Mouse (Mus musculus) spleen, embryonic (tissue): Measurements from ENCODE around the gene Gm20388.

ENCODE experiments used
- CTCF ChIA-PET: fragments of 350-600 bp; sonication (Branson Sonifier 250); formaldehyde crosslinking; loops from one replicate; lab custom pipeline; 2022; lab: Charles Lee

Gm20388 gene

DNA sequence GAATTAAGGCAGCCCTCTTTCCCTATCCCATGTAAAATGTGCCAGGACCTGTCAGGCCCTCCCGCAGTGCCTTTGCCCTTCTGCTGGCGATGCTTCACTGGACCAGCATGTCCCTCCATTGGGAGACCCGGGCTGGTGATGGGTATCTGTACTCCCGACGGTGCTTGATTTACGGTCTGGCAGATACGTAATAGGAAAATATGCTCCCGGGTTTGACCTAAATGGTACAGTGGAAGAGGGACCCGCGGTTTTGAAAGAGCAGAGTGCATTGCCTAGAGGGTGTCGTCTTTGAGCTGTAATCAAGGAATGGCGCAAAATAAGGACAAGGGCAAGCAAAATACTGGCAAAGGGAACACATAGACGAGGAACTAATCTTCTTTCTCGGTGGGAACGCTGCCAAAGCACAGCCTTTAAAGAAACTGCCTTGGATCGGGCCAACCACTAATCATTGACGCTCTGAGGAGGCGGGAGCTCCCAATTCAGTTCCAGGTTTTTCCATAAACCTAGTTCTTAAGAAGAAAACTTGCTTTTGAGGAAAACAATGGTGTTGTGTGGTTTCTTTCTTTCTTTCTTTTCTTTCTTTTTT is 1919.2 kb downstream of the Gm20388 start:
- CTCF ChIA-PET, result no interaction called here

DNA sequence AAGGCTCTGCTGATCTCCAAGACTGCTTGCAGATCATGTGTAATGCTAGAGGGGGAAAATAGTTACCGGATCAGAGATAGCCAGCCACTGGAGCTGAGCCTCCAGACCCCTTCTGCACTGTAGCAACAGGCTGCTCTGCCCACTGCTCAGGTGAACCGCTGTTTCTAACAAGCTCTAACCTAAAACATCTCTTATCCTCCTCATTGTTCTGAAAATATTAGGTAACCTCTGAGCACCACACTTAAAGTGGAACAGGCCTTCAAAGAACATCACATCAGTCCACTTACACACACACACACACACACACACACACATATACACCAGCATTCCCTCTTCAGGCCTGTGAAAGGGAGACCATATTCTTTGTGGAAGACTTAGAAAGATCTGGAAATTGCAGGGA is 1921.4 kb downstream of the Gm20388 start:
- CTCF ChIA-PET, result interaction anchor here (0.7 kb wide), 1 partner anchor 136 kb away, joined by 5 read pairs; no protein-coding TSS in a partner anchor

DNA sequence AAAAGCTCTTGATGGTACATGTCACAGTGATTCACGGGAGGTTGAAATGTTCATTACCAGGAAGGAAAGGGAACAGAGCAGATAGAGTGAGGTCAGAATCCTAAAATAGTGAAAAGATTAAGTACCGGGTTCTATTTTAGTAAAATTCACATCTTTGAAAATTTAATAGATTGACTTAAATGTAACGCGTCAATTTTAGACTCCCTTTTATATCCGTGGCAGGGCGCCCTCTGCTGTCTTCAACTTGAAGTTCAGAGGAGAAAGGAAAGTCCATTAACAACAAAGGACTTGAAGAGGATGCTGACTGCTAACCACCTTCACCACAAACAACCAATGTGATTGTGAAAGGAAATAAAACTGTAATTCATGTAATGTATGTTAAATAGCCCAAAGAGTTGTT is 1921.9 kb downstream of the Gm20388 start:
- CTCF ChIA-PET, result interaction anchor here (0.7 kb wide), 1 partner anchor 136 kb away, joined by 5 read pairs; no protein-coding TSS in a partner anchor

DNA sequence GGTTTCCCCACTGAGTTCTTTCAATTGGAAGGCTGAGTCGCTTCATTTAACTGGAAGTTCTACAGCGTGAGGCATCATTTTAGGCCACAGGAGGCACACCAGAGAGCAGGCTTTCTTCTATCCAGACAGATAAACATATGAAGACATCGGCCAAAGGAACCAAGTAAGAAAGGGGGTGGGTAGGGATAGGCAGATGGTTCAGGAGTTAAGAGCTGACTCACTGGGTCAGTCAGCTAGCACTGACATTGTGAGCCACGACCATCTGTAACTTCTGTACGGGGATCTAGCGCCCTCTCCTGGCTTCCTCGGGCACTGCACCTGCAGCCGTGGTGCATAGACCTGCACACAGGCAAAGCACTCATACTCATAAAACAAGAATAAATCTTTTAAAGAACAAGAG is 1930.6 kb downstream of the Gm20388 start:
- CTCF ChIA-PET, result no interaction called here

DNA sequence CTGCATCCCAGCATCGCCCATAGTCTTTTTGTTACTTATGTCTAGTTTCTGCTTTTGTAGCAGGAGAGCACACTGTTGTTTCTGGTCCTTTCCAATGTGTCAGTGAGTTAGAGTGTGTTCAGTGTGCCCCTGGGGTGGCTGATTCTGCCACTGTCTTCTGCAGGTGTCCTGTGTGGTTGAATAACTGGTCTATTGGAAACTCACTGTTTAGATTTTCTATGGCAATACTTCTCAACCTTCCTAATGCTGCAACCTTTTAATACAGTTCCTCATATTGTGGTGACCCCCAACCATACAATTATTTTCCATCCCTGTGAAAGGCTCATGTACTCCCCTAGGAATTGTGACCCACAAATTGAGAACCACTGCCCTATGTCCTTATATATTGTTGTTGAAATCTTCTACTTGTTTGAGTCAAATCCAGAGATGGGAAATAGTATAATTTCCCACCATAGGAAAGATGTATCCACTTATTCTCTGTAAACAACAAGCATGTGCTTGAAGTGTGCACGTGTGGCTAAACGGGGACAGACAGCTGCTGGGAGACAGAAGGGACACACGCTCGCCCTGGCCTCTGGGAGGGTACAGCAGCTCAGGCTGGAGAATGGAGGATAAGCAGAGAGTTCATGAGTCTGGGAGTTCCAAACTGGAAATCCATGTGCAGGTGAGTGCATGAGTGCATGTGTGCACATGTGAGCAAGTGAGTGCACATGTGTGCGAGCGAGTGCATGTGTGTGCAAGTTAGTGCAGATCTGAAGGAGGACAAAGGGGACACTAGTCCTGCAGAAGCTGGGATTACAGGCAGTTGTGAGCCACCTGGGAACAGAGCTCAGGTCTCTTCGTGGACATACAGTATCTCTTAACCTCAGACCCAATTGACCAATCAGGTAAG is 1931.7 kb downstream of the Gm20388 start:
- CTCF ChIA-PET, result no interaction called here

DNA sequence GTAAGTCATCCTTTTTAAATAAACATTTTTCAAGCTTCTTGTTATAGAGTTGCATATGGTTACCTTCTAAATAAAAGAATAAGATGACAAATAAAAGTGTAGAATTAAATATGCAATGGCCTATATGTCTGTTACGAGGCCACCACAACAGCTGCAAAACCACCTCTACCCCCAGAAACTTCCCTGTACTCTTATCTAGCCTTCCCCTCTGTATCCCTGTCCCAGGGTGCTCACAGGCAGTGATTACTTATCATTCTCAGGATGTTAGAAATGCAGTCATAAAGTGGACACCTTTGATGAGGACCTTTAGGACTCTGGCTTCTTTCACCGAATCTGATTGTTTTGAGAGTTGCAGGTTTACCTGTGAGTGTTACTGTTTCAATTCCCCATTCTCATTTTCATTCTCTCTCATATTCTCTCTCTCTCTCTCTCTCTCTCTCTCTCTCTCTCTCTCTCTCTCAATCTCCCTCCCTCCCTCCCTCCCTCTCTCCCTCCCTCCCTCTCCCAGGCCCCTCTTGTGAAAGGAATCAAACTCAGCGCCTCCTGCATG is 1932.6 kb downstream of the Gm20388 start:
- CTCF ChIA-PET, result interaction anchor here (0.6 kb wide), 1 partner anchor 63 kb away, joined by 3 read pairs; no protein-coding TSS in a partner anchor

DNA sequence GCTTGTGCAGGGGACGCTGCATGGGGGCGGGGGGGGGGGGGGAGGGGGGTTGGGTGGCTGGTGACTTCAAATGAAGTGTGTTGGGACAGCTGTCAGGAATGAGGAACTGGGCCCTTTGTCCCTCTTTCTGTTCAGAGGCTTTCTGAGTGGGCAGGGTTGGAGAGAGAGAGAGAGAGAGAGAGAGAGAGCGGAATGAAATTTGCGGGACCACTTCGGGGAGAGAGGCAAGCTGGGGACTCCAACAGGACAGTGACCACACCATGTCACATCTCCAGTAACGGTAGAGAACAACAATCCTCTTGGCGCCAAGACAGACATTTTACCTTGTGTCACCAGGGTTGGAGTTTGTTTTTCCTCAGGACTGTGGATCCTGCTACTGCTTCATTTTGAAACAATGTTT is 1934.1 kb downstream of the Gm20388 start:
- CTCF ChIA-PET, result no interaction called here

DNA sequence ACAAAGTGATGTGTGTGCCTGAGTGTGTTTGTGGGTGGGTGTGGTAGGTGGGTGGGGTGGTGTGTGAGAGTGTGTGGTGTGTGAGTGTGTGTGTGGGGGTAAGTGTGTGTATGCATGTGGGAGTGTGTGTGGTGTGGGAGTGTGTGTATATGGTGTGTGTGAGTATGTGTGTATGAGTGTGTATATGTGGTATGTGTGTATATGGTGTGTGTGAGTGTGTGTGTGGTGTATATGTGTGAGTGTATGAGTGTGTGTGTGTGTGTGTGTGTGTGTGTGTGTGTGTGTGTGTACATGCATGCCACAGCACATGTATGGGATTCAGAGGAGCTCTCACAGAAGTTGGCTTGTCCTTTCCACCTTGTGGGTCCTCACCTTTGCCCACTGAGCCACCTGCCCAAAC is 1936.2 kb downstream of the Gm20388 start:
- CTCF ChIA-PET, result interaction anchor here (0.6 kb wide), 2 partner anchors 64 to 747 kb away, joined by 3 to 4 read pairs; no protein-coding TSS in a partner anchor

DNA sequence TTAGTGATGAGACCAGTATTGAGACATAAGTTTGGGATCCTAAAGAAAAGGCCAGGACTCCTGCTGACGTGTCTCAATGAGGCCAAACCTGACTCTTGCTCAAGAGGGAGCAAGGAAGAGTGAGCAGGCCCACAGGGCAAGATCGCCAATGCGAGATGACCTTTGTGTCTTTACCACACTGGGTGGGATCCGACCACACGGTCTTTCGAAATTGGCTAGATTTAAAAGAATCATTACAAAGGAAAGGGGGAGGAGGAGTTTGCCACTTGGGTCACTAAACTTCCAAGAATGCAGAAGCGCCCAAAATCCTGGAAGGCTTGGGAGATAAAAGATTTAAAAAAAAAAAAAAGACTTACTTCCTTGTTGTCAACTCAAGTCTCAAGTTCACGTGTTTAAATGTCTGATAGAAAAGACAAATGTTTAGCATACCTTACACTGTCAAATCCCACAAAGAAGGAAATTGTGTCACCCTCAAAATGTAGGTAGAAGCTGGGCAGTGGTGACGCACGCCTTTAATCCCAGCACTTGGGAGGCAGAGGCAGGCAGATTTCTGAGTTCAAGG is 1936.7 kb downstream of the Gm20388 start:
- CTCF ChIA-PET, result interaction anchor here (0.6 kb wide), 1 partner anchor 747 kb away, joined by 3 read pairs; no protein-coding TSS in a partner anchor

DNA sequence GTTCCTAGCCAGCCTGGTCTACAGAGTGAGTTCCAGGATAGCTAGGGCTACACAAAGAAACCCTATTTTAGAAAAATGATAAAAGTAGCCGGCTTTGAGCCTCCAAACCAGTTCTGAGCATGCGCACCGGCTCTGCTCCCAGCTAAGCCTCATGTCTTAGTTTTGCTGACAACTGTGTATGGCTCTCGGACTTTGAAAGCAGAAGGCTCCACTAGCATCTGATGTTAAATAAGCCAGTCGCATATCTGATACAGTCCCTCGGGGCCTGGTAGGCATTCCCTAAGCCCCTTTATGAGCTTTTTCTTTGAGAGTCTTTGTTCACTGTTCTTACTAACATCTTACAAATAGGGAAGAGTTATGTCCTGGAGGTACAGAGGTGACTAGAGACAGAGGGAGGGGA is 1937.3 kb downstream of the Gm20388 start:
- CTCF ChIA-PET, result no interaction called here

DNA sequence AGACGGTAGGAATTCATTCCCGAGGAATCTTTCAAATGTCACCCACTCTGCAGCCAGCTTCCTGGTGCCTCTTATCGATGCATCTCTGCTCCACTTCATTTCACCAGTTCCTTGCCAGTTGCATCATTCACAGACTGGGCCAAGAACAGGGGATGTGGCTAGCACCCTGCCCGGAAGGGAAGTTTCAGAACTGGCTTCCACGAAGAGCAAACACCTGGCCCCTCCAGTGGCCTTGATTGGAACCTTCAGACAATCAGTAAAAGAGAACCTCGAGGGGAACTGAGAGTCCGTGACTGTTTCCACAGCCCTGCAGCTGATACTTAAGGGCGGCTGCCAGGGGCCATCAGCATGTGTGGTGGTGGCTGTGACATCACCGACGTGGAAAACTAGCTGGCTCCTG is 1937.9 kb downstream of the Gm20388 start:
- CTCF ChIA-PET, result interaction anchor here (0.7 kb wide), 1 partner anchor 127 kb away, joined by 4 read pairs; no protein-coding TSS in a partner anchor

DNA sequence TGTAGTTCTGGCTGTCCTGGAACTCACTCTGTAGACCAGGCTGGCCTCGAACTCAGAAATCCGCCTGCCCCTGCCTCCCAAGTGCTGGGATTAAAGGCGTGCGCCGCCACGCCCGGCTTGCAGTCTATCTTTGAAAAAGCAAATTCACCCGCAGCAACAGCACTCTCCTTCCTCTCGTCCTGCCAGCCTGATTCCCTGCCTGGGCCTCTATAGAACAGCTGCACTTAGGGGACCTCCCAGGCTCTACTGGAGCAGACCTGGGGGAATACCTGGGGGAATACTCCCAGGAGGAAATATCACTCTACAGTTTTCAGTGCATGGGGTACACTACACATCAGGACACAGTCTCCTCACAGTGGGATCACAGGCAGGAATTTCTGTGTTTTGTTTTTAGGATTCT is 1938.7 kb downstream of the Gm20388 start:
- CTCF ChIA-PET, result interaction anchor here (0.7 to 2.9 kb wide), 2 partner anchors 60 to 127 kb away, joined by 4 to 26 read pairs; no protein-coding TSS in a partner anchor

DNA sequence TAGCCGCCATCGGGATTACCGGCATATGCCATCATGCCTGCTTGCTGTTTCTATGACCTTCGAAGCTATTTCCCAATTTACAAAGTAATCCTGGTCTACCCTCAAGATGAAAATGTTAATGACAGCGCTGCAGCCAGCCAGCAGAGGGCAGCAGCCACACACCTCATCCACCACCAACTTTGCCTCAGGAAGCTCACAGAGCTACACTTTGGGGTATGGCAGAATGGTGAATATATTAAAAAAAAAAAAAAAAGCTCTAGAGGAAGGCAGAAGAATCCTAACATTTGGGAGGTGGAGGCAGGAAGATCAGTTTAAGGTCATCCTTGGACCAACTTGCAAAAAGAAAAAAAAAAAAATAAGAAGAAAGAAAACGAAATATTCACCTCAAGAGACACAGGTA is 1939.4 kb downstream of the Gm20388 start:
- CTCF ChIA-PET, result interaction anchor here (0.5 to 2.9 kb wide), 3 partner anchors 57 to 75 kb away, joined by 3 to 26 read pairs (median 3); partner anchors contain the start of gene Slc7a5

DNA sequence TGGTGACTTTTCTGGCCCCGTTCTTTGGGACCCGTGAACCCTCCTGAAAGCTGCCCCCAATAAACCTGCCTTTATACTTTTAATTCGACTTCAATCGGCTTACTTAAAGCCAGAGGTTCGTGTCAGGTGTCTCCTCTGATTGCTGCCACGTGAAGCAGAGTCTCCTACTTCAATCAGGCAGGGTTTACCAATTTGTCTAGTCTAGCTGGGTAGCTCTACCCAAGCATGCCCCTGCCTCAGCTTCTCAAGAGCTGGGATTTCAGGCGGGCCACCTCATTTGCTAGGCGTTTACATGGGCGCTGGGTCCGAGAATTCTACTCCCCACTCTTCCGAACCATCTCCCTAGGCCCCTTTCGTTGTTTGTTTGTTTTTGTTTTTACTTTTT is 1939.8 kb downstream of the Gm20388 start:
- CTCF ChIA-PET, result interaction anchor here (0.5 to 2.9 kb wide), 5 partner anchors 57 to 1664 kb away, joined by 3 to 26 read pairs (median 3); partner anchors contain the start of gene Slc7a5

DNA sequence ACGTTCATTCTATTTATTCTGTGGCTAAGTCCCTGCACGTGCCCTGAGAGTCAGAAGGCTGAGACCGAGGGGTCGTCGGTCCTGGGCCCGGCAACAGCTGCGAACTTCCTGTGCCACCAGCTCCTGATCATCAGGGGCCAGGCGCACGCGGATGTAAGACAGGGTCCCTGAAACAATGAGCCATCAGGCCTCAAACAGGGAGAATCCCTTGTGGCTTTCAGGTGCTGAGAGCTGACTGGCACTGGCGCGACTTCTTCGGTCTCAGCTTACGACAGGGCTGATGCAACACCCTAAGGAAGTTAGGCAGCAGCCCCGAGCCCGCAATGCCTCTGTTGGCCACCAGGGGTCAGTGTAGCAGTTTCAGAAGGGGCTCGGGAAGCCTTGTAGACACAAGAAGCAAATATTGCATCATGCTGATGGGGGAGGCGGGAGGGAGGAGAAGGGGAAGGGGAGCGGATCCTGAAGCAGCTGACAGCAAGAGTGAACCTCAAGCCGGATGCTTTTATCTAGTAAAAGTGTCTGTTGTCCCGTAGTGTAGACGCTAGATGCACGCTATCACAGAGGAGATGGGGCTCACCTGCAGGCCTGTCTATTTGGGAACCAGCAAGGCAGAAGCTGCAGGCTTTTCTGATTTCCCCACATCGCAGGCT is 1940.3 kb downstream of the Gm20388 start:
- CTCF ChIA-PET, result interaction anchor here (0.6 to 2.9 kb wide), 4 partner anchors 58 to 1664 kb away, joined by 3 to 26 read pairs (median 3); no protein-coding TSS in a partner anchor

DNA sequence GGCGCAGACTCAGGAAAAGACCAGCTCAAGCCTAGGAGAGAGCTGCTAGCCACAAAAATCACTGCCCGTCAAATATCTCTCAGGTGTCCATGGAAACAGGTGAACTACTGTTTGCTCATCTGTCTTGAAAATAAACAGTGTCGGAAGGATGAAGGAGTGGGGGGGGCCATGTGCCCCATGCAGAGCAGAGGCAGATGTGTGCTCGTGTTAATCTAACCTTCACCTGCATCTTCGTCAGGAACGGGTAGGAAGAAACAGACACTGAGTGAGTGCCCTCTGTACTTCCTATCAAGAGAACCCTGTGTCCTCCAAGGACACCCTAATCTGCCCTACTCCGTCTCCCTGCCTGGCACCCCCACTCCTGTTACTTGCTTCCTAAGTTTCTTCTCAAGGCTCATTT is 1941.1 kb downstream of the Gm20388 start:
- CTCF ChIA-PET, result interaction anchor here (2.9 kb wide), 1 partner anchor 58 kb away, joined by 26 read pairs; no protein-coding TSS in a partner anchor

DNA sequence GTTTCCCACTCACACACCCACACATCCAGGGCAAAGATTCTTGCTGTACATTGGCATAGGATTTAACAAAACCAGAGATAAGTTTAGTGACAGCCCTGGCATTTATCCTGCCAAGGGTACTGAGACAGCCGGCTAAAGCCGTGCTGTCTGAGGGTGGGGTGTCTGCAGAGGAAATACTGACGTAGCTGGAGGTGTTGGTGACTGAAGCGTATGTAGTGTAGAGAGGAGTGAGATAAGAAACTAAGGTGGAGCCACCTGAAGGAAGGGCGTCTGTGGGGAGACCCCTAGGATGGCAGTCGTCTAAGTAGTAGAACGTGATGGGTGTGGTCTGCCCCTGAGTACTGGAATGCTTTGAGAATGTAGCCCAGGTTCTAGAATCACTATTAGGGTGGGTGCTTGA is 1941.8 kb downstream of the Gm20388 start:
- CTCF ChIA-PET, result interaction anchor here (2.9 kb wide), 1 partner anchor 57 kb away, joined by 26 read pairs; no protein-coding TSS in a partner anchor

DNA sequence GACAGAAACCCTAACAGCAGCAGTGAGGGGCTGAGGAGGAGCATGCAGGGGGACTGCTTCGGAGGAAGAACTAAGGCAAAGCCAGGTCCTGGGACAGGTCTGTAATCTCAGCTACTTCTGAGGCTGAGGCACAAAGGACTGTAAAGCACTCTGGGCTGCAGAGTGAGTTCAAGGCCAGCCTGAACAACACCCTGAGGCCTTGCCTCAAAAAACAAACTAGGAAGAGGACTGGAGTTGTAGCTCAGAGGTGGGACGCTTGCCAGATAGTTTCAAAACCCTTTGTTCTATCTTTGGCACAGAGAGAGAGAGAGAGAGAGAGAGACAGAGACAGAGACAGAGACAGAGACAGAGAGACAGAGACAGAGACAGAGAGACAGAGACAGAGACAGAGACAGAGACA is 1942.9 kb downstream of the Gm20388 start:
- CTCF ChIA-PET, result no interaction called here

DNA sequence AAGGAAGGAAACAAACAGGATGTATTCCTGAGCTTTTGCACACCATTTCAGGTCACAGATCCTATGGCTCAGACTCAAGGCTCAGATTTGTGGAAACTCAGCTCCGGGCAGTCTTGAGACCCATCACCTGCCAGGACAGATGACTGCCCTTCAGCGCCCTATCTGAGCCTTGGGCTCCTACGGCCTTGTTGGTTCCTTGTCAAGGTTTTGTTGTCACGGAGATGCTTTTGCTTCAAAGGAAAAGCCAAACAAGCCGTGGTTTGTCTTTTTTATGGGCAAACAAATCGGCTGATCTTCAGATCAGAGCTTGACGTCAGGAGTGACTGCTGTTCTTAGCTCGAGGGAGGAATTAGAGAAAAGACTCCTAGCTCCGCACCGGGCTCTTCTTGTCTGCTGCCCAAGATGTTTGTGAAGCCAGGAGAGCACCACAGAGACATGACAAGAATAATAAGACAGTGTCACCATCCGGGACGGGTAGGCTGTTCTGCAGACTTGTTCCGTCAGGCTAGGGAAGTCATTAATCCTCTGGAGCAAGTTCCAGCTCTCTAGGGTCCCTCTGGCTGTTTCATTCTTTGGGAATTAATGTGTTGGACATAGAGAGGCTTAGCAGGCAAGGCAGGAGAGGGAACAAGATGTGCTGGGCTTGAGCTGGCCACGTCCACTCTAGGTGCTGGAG is 1945.6 kb downstream of the Gm20388 start:
- CTCF ChIA-PET, result no interaction called here

DNA sequence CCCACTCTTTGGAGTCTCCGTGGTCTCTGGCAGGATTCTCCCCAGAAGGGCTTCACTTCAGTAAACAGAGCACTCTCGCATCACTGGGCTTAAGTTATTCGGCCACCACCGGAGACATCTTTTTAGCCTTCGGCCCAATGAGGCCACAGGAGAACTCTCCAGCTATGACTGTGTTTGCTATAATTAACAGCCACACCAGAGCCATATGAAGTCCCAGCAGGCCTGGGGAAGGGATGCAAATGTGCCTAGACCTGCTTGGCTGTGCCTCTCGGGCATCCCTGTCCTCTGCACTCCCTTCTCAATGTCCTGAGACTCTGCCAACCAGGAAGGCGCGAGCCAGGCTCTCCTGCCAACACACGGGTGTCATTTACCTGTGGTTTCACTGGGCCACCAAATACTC is 1946.7 kb downstream of the Gm20388 start:
- CTCF ChIA-PET, result no interaction called here
